Mouse (Mus musculus): ENCODE measurements around the gene Shq1.

GRCm38 (mm10) chr6:100674974-100675373 is 4.0 kb upstream of the Shq1 start:
- TF ChIP-seq CTCF (IDR thresholded peaks at IDR 0.05; ENCODE audit: low read depth, low read length) (no peak), POLR2A (IDR thresholded peaks at IDR 0.05; ENCODE audit: borderline replicate concordance, low read depth, low read length) (no peak)
